Comparison of ENCODE assay signal across 22 mouse cellular contexts in genomic region chr15:98116287-98116686, GRCm38 (mm10). TPM values are rescaled to one million over a fixed set of nuclear protein-coding genes. Genes with fewer than 3 reads are reported as not detected.
DNase-seq lines count a peak whose midpoint lies in the region; ATAC-seq and TF ChIP-seq lines count a peak whose summit lies in the region.
"Had no signal": no experiment of that assay in that cellular context is flagged by ENCODE, and none has a peak within 500 bp of the region (broad histone marks: within the 10 kb centered on the region; RNA-seq: fewer than 3 reads in every experiment).

No protein-coding gene starts in this region.

- H3K9ac ChIP-seq in stomach, embryonic 15.5 days = no peak overlapping the region
- no peak overlapping the region for H3K9ac ChIP-seq in stomach, postnatal 0 days (ENCODE audit: low read length)
- 0 out of 2 replicates have a peak overlapping the region, but pooled peaks have one; percentile 10 for H3K9ac ChIP-seq in liver, embryonic 15.5 days
- H3K9ac ChIP-seq in forebrain, embryonic 16.5 days (replicated peaks; ENCODE audit: low read depth, low read length) = no peak overlapping the region
- H3K9ac ChIP-seq: forebrain, embryonic 12.5 days; neural tube, embryonic 12.5 days had no signal

- H3K4me2 ChIP-seq in stomach, embryonic 15.5 days = no peak overlapping the region
- no peak overlapping the region for H3K4me2 ChIP-seq in stomach, postnatal 0 days (replicated peaks; ENCODE audit: low read depth)
- H3K4me2 ChIP-seq in liver, embryonic 15.5 days = peak overlapping the region; percentile 51
- no peak overlapping the region for H3K4me2 ChIP-seq in forebrain, embryonic 16.5 days (ENCODE audit: low read length)
- H3K4me2 ChIP-seq: forebrain, embryonic 12.5 days; neural tube, embryonic 12.5 days had no signal

- ATAC-seq in stomach, embryonic 15.5 days (ENCODE audit: insufficient read depth, low FRiP score, low read depth) = peak; percentile 37; the same call in 1 of the 2 replicates
- no peak for ATAC-seq in stomach, postnatal 0 days (ENCODE audit: low FRiP score, low TSS enrichment)
- ATAC-seq in liver, embryonic 15.5 days (ENCODE audit: insufficient read depth) = peak; percentile 89
- no peak for ATAC-seq in forebrain, embryonic 16.5 days
- ATAC-seq: activated CD4-positive, CD25-positive, alpha-beta regulatory T cell, adult 4 months; lung, postnatal 0 days; Patski had no signal

- WGBS in stomach, embryonic 15.5 days = 85% methylated on average over 5 of the region's 5 CpGs
- WGBS in stomach, postnatal 0 days = 85% methylated on average over 5 of the region's 5 CpGs
- 20% methylated on average over 5 of the region's 5 CpGs for WGBS in liver, embryonic 15.5 days (ENCODE audit: insufficient replicate concordance)
- 86% methylated on average over 5 of the region's 5 CpGs for WGBS in forebrain, embryonic 16.5 days

- H3K27ac ChIP-seq in stomach, embryonic 15.5 days = no peak overlapping the region
- H3K27ac ChIP-seq in stomach, postnatal 0 days (replicated peaks) = no peak overlapping the region
- H3K27ac ChIP-seq in liver, embryonic 15.5 days (replicated peaks) = peak overlapping the region; percentile 64
- no peak overlapping the region for H3K27ac ChIP-seq in forebrain, embryonic 16.5 days (ENCODE audit: low read length)
- H3K27ac ChIP-seq: forebrain, embryonic 12.5 days; hindbrain, embryonic 10.5 days; left cerebral cortex, adult 2 months; neural tube, embryonic 12.5 days had no signal

- H3K4me3 ChIP-seq in stomach, embryonic 15.5 days (replicated peaks) = no peak overlapping the region
- no peak overlapping the region for H3K4me3 ChIP-seq in stomach, postnatal 0 days (ENCODE audit: low read depth, low read length)
- 0 out of 2 replicates have a peak overlapping the region, but pooled peaks have one; percentile 1 for H3K4me3 ChIP-seq in liver, embryonic 15.5 days (replicated peaks)
- no peak overlapping the region for H3K4me3 ChIP-seq in forebrain, embryonic 16.5 days (replicated peaks; ENCODE audit: low read length)
- H3K4me3 ChIP-seq: forebrain, embryonic 12.5 days; hindbrain, embryonic 10.5 days; left cerebral cortex, adult 2 months; neural tube, embryonic 12.5 days had no signal

- no peak for TF ChIP-seq EP300 in stomach, postnatal 0 days (optimal IDR thresholded peaks at IDR 0.05)

- peak; percentile 84 for DNase-seq in heart, adult 11 months
- no peak for DNase-seq in heart, postnatal 14 days
- no peak for DNase-seq in stomach, postnatal 0 days (ENCODE audit: low spot score)
- no peak for DNase-seq in thymus, postnatal 36 days
- no peak for DNase-seq in frontal cortex, postnatal 25 days (ENCODE audit: low spot score in 2 of 2)
- DNase-seq: adrenal gland, postnatal 36 days; cerebellum, adult 9-10 months; kidney, adult 2 months; kidney, postnatal 14 days; spleen, adult 18-20 months; thymus, postnatal 14 days had no signal

- H3K4me1 ChIP-seq in stomach, embryonic 15.5 days = no peaks in the 10 kb centered on the region
- H3K4me1 ChIP-seq in stomach, postnatal 0 days (replicated peaks; ENCODE audit: control insufficient read depth, insufficient read depth) = no peaks in the 10 kb centered on the region
- peaks cover 42% of the 10 kb centered on the region for H3K4me1 ChIP-seq in liver, embryonic 15.5 days (replicated peaks)
- no peaks in the 10 kb centered on the region for H3K4me1 ChIP-seq in forebrain, embryonic 16.5 days (replicated peaks; ENCODE audit: control insufficient read depth, insufficient read depth, low read length)
- H3K4me1 ChIP-seq: forebrain, embryonic 12.5 days; hindbrain, embryonic 10.5 days; neural tube, embryonic 12.5 days had no signal

- intact Hi-C loops in heart, postnatal 14 days (cut with DNase I) = no loop called here

- no peak for TF ChIP-seq CTCF in stomach, postnatal 0 days (IDR thresholded peaks at IDR 0.05; ENCODE audit: low read depth)

- H3K36me3 ChIP-seq in stomach, embryonic 15.5 days = peaks cover 17% of the 10 kb centered on the region; the same call in 1 of the 2 replicates
- peaks cover 4% of the 10 kb centered on the region; the same call in 1 of the 2 replicates for H3K36me3 ChIP-seq in stomach, postnatal 0 days (ENCODE audit: control insufficient read depth, insufficient read depth, low read length)
- peaks cover 52% of the 10 kb centered on the region for H3K36me3 ChIP-seq in liver, embryonic 15.5 days (replicated peaks)
- H3K36me3 ChIP-seq in forebrain, embryonic 16.5 days (ENCODE audit: control insufficient read depth, insufficient read depth) = peaks cover 15% of the 10 kb centered on the region

- H3K9me3 ChIP-seq in stomach, embryonic 15.5 days = no peaks in the 10 kb centered on the region
- H3K9me3 ChIP-seq in stomach, postnatal 0 days (ENCODE audit: control insufficient read depth, low read length) = no peaks in the 10 kb centered on the region
- H3K9me3 ChIP-seq in liver, embryonic 15.5 days (replicated peaks) = no peaks in the 10 kb centered on the region
- H3K9me3 ChIP-seq in forebrain, embryonic 16.5 days (ENCODE audit: control insufficient read depth, low read length) = no peaks in the 10 kb centered on the region
- H3K9me3 ChIP-seq: forebrain, embryonic 12.5 days; hindbrain, embryonic 10.5 days; neural tube, embryonic 12.5 days had no signal

- no peaks in the 10 kb centered on the region for H3K27me3 ChIP-seq in stomach, embryonic 15.5 days (replicated peaks)
- no peaks in the 10 kb centered on the region for H3K27me3 ChIP-seq in stomach, postnatal 0 days (ENCODE audit: control insufficient read depth, insufficient read depth, low read length)
- no peaks in the 10 kb centered on the region for H3K27me3 ChIP-seq in liver, embryonic 15.5 days
- no peaks in the 10 kb centered on the region for H3K27me3 ChIP-seq in forebrain, embryonic 16.5 days (replicated peaks; ENCODE audit: control insufficient read depth, insufficient read depth, low read length)
- H3K27me3 ChIP-seq: forebrain, embryonic 12.5 days; neural tube, embryonic 12.5 days; Patski had no signal

RNA-seq across cellular contexts. Expression of gene Senp1, which starts 22.7 kb away (rescaled TPM):
- 10 to 100 TPM; 12.9 to 13.7 TPM for total RNA-seq in heart, postnatal 14 days (2021)
- 27.9 and 29.0 TPM in 2 replicates for polyA plus RNA-seq in stomach, embryonic 15.5 days (2015; fragmentation: Nextera tagmentation; extraction: Ambion mirVana)
- polyA plus RNA-seq in stomach, postnatal 0 days (2015; fragmentation: Nextera tagmentation; extraction: Ambion mirVana) = 10.0 and 10.8 TPM in 2 replicates
- polyA plus RNA-seq in liver, embryonic 15.5 days (2015; fragmentation: Nextera tagmentation; extraction: Ambion mirVana) = 13.7 and 14.8 TPM in 2 replicates
- polyA plus RNA-seq in forebrain, embryonic 16.5 days (2015; fragmentation: Nextera tagmentation; extraction: Ambion mirVana) = 26.9 and 30.9 TPM in 2 replicates

RNA-seq across cellular contexts. Expression of gene Pfkm, which starts 23.9 kb away (rescaled TPM):
- total RNA-seq in heart, postnatal 14 days (2021) = 100 to 1,000 TPM; 739 to 748 TPM
- polyA plus RNA-seq in stomach, embryonic 15.5 days (2015; fragmentation: Nextera tagmentation; extraction: Ambion mirVana) = 28.3 and 31.0 TPM in 2 replicates
- 15.5 and 16.7 TPM in 2 replicates for polyA plus RNA-seq in stomach, postnatal 0 days (2015; fragmentation: Nextera tagmentation; extraction: Ambion mirVana)
- polyA plus RNA-seq in liver, embryonic 15.5 days (2015; fragmentation: Nextera tagmentation; extraction: Ambion mirVana) = 22.2 and 24.3 TPM in 2 replicates
- 93.3 and 97.0 TPM in 2 replicates for polyA plus RNA-seq in forebrain, embryonic 16.5 days (2015; fragmentation: Nextera tagmentation; extraction: Ambion mirVana)

RNA-seq across cellular contexts. Expression of gene Asb8, which starts 49.1 kb away (rescaled TPM):
- total RNA-seq in heart, postnatal 14 days (2021) = 100 to 1,000 TPM in 1 of 2 experiments, 10 to 100 TPM in 1; 99.8 to 111 TPM
- 42.8 and 43.7 TPM in 2 replicates for polyA plus RNA-seq in stomach, embryonic 15.5 days (2015; fragmentation: Nextera tagmentation; extraction: Ambion mirVana)
- 31.3 and 31.9 TPM in 2 replicates for polyA plus RNA-seq in stomach, postnatal 0 days (2015; fragmentation: Nextera tagmentation; extraction: Ambion mirVana)
- polyA plus RNA-seq in liver, embryonic 15.5 days (2015; fragmentation: Nextera tagmentation; extraction: Ambion mirVana) = 20.4 and 23.8 TPM in 2 replicates
- polyA plus RNA-seq in forebrain, embryonic 16.5 days (2015; fragmentation: Nextera tagmentation; extraction: Ambion mirVana) = 48.5 and 51.1 TPM in 2 replicates

RNA-seq across cellular contexts. Expression of gene Ccdc184, which starts 50.7 kb away (rescaled TPM):
- 1 to 10 TPM; 1.0 to 1.3 TPM for total RNA-seq in heart, postnatal 14 days (2021)
- 1.6 and 2.0 TPM in 2 replicates for polyA plus RNA-seq in stomach, embryonic 15.5 days (2015; fragmentation: Nextera tagmentation; extraction: Ambion mirVana)
- polyA plus RNA-seq in stomach, postnatal 0 days (2015; fragmentation: Nextera tagmentation; extraction: Ambion mirVana) = 0.92 and 0.95 TPM in 2 replicates
- polyA plus RNA-seq in liver, embryonic 15.5 days (2015; fragmentation: Nextera tagmentation; extraction: Ambion mirVana) = 0.06 TPM in 1 of 2 replicates, not detected in the other
- 29.7 and 50.4 TPM in 2 replicates for polyA plus RNA-seq in forebrain, embryonic 16.5 days (2015; fragmentation: Nextera tagmentation; extraction: Ambion mirVana)
- total RNA-seq: granulocyte monocyte progenitor cell, adult 5-6 weeks had no signal
- polyA plus RNA-seq: Patski had no signal

Comparison
In these comparisons a context has a peak if more than half of its experiments do, and no peak if none do; other contexts are left out.
1. ATAC-seq: peak in stomach, embryonic 15.5 days (single experiment) and liver, embryonic 15.5 days (single experiment); none in stomach, postnatal 0 days (single experiment) and forebrain, embryonic 16.5 days (single experiment).